Mouse (Mus musculus) G1E (cell line): ENCODE results near the gene Dcaf4.

ENCODE experiments used
- CTCF ChIP-seq: IDR thresholded peaks from 2 replicates; pipeline ENCODE4 v1.5.1; 2012; ENCODE audit warnings: low read depth, low read length, inconsistent platforms, mixed read lengths
- GATA1 ChIP-seq: IDR thresholded peaks from 2 replicates; pipeline ENCODE4 v1.6.1; 2012; ENCODE audit warnings: borderline replicate concordance, low read length, inconsistent platforms, mixed read lengths
- POLR2AphosphoS5 ChIP-seq: IDR thresholded peaks from 2 replicates; pipeline ENCODE4 v1.6.1; 2012; ENCODE audit warnings: low read depth, low read length, inconsistent platforms; ENCODE audit not compliant: insufficient replicate concordance
- TAL1 ChIP-seq: conservative IDR thresholded peaks from 2 replicates; pipeline ENCODE4 v1.6.1; 2012; ENCODE audit warnings: low read depth, low read length, inconsistent platforms, mixed read lengths

DNA sequence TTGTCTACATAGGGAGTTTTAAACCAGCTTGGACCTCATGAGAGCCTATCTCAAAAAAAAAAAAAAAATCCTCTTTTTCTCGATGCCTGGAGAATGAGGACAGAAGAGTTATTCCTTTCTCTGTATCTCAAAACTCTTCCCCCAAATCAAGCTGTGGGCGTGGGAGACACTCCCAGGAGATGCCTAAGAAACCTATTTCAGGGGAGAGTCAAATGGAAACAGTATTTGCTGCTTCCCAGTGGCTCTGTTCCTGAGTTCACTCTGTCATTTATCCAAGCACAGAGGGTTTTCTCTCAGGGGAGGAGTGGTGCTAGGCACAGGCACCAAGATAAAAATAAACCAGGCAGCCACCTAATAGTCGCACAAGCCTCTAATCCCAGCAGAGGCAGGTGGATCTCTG, 27.5 kb upstream of the Dcaf4 start:
- TF ChIP-seq CTCF (no peak), GATA1 (no peak), POLR2AphosphoS5 (no peak), TAL1 (no peak)
